Mouse (Mus musculus): Measurements from ENCODE around the gene Gemin4. TPM values are rescaled to one million over a fixed set of nuclear protein-coding genes. Genes with fewer than 3 reads are reported as not detected.

The Gemin4 gene
- 6.9 and 9.8 TPM in 2 replicates for total RNA-seq (2021)
- long read RNA-seq, transcript Gemin4-201 (2 exons, 3,540 nt), result major isoform, 23 of 25 reads
- long read RNA-seq, partial matches to known transcripts, result 0 of 25 reads
- long read RNA-seq, other reads (novel, unspliced or antisense), result 2 of 25 reads

- peak; percentile 97 for DNase-seq
Measured at GRCm38 (mm10) chr11:76217390-76217800, at the start of gene Gemin4, which contains the start of gene Dbil5. Gene Gemin4 (minus strand): TSS chr11:76217664. Gene Dbil5 (plus strand): TSS chr11:76217608.

- no peak for DNase-seq
Measured at GRCm38 (mm10) chr11:76262611-76263351, 45.3 kb upstream of the Gemin4 start.

GRCm38 (mm10) chr11:76261224-76261623, 43.8 kb upstream of the Gemin4 start:
- no peak for DNase-seq

GRCm38 (mm10) chr11:76260208-76261050, 43.0 kb upstream of the Gemin4 start:
- no peak for DNase-seq

- no peak for DNase-seq
Measured at GRCm38 (mm10) chr11:76258511-76258910, 41.0 kb upstream of the Gemin4 start.

GRCm38 (mm10) chr11:76257386-76257785, 39.9 kb upstream of the Gemin4 start:
- no peak for DNase-seq

- no peak for DNase-seq
Measured at GRCm38 (mm10) chr11:76256129-76256528, 38.7 kb upstream of the Gemin4 start.

- no peak for DNase-seq
Measured at GRCm38 (mm10) chr11:76255431-76256001, 38.1 kb upstream of the Gemin4 start.

- no peak for DNase-seq
Measured at GRCm38 (mm10) chr11:76253918-76254264, 36.4 kb upstream of the Gemin4 start.

GRCm38 (mm10) chr11:76253145-76253917, 35.9 kb upstream of the Gemin4 start:
- DNase-seq, result peak; percentile 87

- no peak for DNase-seq
Measured at GRCm38 (mm10) chr11:76252036-76252435, 34.6 kb upstream of the Gemin4 start.

- DNase-seq, result no peak
Measured at GRCm38 (mm10) chr11:76247239-76247638, 29.8 kb upstream of the Gemin4 start.

- DNase-seq, result no peak
Measured at GRCm38 (mm10) chr11:76246439-76246838, 29.0 kb upstream of the Gemin4 start.

GRCm38 (mm10) chr11:76243811-76244546, 26.5 kb upstream of the Gemin4 start:
- DNase-seq, result no peak

- DNase-seq, result peak; percentile 92
Measured at GRCm38 (mm10) chr11:76242901-76243810, 25.7 kb upstream of the Gemin4 start, which contains the start of the genes Mrm3 and Glod4. Gene Mrm3 (plus strand): TSS chr11:76243715. Gene Glod4 (minus strand): TSS chr11:76243725.

GRCm38 (mm10) chr11:76239750-76240149, 22.3 kb upstream of the Gemin4 start:
- no peak for DNase-seq

- no peak for DNase-seq
Measured at GRCm38 (mm10) chr11:76236136-76236535, 18.7 kb upstream of the Gemin4 start.

GRCm38 (mm10) chr11:76225051-76225450, 7.6 kb upstream of the Gemin4 start:
- no peak for DNase-seq

GRCm38 (mm10) chr11:76224631-76225030, 7.2 kb upstream of the Gemin4 start:
- no peak for DNase-seq

Data from adrenal gland, postnatal 25 days (tissue).